Mouse (Mus musculus): ENCODE results near the gene Ankrd63.

DNA sequence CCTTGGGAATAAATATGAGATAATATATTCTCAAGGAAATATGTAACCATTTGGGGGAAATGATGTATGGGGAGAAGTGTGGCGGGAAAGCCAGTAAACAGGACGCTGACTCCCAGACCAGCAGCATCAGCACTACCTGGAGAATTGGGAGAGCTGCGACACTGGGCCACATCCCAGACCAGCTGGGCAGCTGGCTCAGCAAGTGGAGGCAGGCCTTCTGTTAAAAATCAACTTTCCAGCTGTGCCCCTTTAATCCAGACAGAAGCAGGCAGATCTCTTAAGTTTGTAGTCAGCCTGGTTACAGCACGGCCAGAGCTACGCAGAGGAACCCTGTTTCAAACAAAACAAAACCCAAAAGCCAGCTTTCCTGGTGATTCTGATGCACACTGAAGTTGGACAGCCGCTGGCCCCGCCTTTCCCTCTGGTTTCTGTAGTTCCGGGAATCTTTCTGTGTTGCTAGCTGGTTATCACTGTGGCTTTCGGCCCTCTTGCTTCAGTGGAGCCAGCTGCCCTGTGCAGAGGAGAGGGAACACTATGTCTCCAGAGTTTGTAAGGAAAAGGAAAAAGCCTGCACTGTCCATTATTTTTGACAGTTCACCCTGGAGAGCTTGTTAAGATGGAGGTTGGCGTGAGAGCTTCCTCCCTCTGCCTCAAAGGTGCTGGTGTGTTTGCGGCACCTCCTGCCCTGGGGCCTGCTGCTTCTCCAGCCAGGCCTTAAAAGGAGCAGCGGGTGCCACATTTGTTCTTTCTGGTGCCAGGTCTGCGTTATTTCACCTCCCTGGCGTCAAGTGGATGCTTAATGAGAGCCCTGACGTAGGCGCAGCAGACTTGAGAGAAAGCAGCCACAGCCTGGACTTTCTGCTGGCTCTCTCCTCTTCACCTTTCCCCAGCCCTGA is 48.4 kb upstream of the Ankrd63 start:
- no peak for TF ChIP-seq CTCF (IDR thresholded peaks at IDR 0.05; ENCODE audit: extremely low read depth, insufficient read depth, low read length)
- no peak for TF ChIP-seq POLR2A (IDR thresholded peaks at IDR 0.05; ENCODE audit: extremely low read depth, insufficient read depth, low read length)
